Mouse (Mus musculus): Measurements from ENCODE around the gene Slc2a10.

Slc2a10 gene

DNA sequence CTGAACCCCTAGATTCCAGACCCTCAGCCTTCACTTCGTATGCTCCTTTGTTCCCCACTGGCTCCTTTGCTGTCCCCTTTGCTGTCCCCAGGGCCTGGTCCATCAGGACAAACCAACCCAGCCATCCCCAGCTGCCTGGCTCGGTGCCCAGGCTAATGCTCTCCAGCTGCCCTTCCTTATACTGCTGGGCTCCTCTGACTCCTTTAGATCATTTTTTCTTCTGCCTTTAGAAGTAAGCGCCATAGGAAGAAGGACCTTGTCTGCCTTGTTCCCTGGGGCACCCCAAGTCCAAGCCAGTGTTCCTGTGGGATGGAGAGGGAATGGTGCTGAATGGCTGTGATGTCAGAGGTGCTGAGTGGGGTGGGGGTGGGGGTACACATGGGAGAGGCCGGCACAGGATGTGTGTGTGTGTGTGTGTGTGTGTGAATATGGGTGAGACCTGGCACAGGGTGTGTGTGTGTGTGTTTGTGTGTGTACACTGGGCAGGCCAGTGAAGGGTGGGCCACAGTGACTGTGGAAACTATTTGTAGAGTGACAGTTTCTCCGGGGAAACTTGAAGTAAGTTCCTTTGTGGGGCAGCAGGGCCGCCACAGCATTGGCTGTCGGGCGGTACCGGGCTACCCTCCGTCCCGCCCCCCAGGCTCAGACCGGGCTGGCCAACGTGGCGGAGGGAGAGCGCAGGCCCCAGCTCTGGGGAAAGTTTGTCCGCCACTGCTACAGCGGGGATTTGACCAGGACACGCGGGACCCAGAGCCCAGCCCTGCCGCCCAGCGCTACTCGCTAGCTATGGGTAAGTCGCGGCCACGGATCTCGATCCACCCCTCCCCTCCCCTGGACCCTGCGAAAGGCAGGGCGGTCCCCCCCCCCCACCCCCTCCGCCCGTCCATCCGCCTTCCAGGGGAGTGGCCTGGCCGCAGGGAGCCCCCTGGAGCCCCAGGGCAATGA is at the start of gene Slc2a10:
Gene Slc2a10, plus strand, starts transcription at position 529 of the 945 bp plus-strand sequence.
- peak; percentile 77 for DNase-seq (ENCODE audit: low spot score)

DNA sequence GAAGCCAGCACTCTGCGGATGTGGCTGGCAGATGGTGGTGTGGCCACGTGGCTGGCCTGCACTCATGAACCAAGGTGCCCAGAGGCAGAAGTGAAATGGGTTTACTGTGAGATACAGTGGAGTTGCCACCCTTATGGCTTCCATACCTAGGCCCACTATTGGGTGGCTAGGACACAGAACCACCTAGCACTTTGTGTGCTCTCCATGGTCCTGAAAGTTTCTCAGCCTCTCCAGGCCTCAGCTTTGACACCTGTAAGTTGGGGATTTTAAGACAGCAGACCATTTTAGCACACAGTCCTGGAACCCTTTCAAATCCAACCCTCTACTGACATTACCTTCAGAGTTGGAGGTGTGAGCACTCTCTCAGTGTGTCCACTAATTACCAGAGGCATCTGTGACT is 46.9 kb upstream of the Slc2a10 start:
- DNase-seq (ENCODE audit: low spot score) = no peak

DNA sequence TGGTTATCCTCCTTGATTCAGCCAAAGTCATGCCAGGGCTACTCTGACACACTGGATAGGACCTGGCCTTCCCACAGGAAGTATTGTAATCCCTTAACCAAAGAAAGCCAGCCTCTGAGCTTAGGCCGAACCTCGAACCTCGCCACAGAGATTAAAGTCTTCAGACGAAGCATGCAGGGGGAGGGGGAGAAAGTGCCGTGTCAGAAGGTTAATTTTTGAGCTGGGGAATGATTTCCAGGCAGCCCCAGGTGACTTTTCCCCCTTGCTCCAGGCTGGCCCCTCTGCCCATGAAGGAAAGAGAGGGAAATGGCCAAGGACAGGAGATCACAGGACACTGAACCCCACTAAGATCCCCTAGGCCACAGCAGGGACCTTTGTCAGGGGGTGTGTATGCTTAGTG is 45.4 kb upstream of the Slc2a10 start:
- DNase-seq (ENCODE audit: low spot score) = no peak

DNA sequence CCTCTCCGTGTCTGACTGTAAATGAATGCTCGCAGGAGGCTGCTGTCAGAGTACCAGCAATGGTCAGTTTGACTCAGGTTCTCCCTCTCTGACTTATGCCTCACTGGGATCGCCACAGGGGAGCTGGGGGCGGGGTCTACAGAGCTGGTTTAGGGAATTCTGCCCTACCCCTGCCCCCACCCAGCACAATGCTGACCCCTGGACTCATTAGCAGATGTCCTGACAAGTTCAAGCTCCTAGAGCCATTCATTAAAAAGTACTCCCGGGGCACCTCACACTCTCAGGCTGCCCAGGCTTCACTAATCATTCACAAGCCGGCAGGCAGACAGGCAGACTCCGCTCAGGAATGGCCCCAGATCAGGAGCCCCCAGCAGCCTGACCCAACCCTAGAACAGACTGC is 43.9 kb upstream of the Slc2a10 start:
- DNase-seq (ENCODE audit: low spot score) = no peak

DNA sequence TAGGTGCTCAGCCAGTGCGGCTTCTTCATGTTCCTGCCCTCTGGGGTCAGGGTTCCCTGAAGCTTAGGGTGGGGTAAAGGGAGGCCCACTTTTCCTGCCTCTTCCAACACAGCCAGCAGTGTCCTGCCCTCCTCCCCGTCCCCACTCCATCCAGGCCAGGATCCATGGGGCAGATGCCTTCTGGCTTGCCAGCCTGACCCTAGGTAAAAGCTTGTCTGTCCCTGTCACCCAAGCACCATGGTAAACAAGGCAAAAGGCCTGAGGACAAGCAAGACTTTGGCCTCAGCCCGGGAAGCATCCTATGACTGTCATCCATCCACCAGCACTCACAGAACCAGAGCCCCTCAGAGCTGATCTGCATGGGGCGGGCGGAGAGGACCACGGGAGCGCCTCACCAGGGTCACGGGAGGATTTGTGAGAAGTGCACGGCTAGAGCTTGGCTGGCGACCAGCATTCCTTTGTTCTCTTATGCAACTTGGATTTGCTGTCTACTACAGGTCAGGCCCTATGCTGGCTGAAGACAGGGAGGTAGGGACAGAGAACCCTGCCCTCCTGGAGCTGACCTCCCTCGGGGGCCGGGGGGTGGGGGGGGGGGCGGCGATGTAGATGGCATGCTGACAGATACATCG is 35.6 kb upstream of the Slc2a10 start:
- peak; percentile 63 for DNase-seq (ENCODE audit: low spot score)

DNA sequence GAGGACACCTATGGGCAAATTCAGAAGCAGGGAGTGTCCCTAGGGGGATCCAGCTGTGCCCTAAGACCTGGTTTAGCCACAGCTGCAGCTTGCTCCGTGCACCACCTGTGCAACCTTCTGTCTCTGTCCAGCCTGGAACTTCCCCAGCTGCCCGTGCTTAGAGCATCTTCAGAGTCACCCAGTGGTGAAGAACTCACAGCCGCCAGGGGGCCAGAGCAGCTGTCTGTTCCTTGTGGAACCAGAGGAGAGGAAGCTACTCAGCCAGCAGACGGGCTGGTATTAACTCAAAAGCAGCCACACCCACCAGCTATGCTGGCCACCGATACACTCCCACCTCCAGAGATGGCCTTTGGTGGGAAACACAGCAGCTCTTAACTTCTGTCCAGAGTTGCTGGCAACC is 33.4 kb upstream of the Slc2a10 start:
- peak; percentile 58 for DNase-seq (ENCODE audit: low spot score)

DNA sequence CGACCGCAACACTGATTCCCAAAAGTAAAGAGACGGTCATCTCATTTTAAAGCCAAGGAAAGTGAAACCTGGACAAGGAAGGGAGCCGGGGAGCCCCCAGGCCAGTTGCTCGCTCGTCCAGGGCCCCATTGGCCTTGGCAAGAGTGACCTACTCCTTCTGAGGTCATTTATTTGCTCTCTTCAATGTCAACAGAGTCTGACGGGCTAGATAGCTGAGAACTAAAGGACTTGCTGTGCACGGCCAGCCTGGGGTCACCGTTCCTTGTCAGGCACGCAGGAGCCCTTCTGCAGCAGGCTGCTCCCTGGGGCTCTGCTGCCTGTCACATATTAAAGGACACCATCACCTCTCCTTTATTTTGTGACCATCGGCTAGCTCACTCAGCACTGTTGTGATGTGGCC is 31.6 kb upstream of the Slc2a10 start:
- no peak for DNase-seq (ENCODE audit: low spot score)

DNA sequence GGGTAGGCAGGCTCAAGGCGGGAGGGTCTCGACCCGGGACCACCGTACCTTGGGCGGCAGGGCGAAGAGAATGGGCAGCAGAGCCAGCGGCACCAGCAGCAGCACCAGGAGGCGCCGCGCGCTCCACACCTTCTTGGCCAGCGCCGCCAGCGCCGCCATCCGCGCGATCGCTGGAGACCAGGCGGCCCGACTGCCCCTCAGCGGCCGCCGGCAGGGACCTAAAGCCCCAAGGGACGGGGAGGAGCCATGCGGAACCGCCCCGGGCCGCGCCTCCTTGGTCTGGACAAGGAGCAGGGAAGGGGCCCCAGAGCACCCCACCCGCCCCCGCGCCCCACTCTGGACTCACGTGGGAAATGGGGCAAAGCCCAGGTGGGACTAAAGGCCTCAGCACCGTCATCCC is 30.6 kb upstream of the Slc2a10 start, which contains the start of gene Slc13a3:
Gene Slc13a3, minus strand, starts transcription at position 228 of the 400 bp plus-strand sequence.
- no peak for DNase-seq (ENCODE audit: low spot score)

DNA sequence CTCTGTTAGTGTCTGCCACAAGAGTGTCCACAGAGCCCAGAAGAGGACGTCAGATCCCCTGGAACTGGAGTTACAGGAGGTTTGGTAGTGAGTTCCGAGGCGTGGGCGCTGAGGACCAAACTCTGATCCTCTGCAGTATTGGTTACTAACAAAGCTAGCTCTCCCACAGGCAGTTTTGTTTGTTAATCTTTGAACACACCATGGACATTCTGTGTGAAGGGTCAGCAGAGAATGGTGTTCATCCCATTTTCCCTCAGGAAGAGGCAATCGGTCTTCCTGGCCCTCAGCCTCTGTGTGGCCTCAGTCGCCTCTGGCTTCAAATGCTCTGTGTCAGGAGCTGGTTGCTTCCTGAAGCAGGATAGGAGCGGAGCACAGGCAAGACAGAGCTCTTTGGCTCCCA is 28.2 kb upstream of the Slc2a10 start:
- DNase-seq (ENCODE audit: low spot score) = no peak

DNA sequence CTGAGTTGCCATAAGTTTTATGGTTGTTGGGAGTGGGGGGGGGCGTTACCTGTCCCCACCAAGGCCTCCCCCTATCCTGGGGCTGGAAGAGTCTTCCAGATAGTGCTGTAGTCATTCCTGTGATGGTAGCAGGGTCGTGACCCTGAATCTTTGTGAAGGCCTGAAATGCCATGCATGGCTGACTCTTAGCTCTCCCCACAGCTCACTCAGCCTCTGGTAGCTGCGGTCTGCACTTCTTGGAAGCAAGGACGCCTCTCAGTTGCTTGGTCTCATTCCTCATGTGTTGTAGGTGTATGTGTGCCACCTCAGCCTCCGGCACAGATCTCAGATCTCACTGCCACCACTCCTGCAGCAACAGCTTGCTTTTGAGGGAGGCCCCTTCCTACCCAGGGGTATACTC is 27.7 kb upstream of the Slc2a10 start:
- no peak for DNase-seq (ENCODE audit: low spot score)

DNA sequence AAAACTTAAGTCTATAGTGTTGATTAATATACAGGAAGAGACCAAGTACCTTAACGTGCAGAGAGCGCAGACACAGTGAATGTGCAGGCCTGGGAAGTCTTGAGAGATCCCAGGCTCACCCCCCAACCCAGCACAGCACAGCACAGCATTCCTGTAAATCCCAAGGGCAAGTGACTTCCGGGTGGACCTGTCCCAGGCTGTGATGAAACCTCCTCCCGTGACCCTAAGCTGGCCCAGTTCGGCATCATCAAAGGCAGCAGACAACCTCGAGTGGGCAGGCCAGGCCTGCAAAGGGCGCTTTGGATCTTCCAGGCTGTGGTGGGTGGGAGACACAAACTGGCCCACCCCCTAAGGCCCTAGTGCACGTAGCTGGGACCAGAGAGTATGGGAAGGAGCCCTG is 21.6 kb upstream of the Slc2a10 start:
- DNase-seq (ENCODE audit: low spot score) = no peak

DNA sequence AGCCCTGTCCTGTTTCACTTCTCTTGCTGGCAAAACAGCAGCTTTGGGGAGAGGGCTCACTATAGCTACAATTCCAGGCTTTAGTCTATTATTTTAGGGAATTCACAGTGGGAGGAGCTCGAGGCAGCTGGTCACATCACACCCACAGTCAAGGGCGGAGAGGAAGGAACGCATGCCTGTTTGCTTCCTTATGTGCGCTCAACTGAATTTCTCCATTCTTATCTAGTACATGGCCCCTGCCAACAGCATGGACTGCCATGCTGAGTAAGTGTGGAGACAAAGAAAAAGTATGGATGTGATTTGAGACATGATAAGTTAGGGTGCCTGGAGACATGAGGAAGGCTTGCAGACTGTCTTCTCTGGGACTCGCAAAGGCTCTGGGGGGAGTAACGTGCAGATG is 19.4 kb upstream of the Slc2a10 start:
- no peak for DNase-seq (ENCODE audit: low spot score)

DNA sequence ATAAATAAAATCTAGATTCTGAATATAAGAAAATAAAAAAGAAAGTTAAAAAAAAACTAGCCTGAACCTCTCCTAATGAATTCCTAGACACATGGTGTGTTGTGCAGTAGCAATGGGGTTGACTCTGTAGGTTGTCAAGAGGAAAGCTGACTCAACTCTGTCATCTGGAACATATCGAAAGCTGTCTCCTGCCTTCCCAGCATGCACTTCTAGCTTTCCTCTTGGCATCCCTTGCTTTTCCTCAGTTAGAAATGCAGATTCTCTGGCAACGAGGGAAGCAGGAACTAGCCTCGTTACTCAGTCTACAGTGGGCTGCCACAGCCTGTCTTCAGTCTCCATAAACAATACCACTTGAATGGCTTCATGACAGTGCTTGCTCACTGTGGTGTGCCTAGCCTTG is 17.8 kb upstream of the Slc2a10 start:
- no peak for DNase-seq (ENCODE audit: low spot score)

DNA sequence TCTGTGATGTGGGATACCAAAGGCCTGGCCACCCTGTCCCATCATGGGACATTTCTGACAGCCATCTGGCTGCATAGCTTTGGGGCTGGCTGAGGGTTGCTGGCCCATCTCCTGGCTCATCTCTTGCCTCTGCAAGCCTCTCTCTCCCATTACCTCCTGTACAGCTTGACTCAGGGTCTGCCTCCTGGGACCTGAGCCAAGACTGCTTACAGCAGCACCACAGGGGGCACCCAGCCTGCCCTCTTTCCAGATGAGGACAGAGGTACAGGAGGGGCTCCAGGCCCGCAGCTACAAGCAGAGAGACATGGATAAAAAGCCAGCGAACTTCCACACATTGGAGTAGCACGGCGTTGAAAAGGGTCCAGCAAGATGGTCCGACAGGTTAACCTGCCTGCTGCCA is 17.2 kb upstream of the Slc2a10 start:
- no peak for DNase-seq (ENCODE audit: low spot score)

DNA sequence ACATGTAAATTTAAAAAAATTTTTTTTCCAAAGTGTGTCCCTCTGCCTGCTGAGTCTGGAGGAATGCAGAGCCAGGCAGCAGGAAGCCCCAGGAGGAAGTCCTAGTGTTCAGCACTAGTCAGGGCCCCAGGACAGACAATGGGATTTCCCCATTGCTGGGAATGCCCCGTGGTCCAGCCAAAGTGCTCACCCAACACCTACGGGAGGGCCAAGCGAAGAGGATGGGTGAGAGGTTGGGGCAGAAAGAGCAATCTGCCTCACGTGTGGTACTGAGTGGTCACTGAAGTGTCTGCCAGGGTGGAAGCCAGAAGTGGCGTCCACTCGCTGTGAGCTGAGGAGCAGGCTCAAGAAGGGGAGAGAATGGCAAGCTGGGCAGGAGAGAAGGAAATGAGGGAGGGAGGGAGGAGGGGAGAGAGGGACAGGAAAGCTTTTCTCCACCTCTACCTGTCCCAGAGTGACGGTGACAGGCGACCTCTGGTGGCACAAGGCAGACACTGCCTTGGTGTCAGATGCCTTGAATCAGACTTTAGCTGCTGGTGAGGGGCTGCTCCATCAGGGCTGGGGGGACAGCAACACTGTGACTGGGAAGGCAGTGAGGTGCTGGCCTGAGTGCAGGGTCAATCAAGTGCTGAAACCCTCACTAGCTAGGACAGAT is 16.6 kb upstream of the Slc2a10 start:
- DNase-seq (ENCODE audit: low spot score) = peak; percentile 72

DNA sequence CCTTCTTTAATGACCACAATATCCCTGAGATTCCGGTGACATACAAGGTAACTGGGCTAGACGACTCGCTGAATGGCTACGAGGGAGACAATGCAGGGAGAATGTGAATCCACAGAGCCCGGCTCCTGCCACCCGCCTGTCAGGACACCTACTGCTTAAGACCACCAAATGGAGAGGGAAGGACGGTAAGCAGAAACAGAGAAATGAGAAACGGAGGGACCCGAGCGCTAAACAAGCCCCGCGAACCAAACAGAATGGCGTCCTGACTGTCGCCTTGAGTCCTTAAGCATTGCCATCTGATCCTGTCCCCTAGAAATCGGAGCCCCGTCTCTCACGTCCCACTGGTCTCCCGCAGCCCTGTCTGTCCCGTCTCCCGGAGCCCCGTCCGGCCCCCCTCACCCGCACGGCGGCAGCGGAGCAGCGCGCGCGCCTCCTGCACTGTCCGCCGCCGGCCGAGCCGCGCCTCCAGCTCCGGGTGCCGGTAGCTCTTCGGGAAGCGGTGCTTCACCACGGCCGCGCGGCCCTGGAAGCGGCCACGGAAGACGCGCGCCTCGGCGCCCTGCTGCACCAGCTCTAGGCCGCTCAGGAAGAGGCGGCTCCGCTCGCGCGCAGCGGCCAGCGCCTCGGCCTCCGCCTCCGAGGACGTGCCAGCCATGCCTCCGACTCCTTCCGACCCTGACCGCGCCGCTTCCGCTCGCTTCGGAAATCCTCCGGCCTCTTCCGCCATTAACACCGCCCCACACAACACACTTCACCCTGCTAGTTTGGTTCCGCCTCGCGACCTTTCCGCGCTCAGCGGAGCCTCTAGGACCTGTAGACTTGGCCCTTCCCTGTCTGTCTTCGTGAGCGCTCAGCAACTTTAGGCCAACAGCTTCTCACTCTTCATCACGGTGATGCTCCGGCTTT is 10.7 kb upstream of the Slc2a10 start, which contains the start of gene Trp53rka:
Gene Trp53rka, minus strand, starts transcription at position 677 of the 906 bp plus-strand sequence.
- DNase-seq (ENCODE audit: low spot score) = peak; percentile 82

DNA sequence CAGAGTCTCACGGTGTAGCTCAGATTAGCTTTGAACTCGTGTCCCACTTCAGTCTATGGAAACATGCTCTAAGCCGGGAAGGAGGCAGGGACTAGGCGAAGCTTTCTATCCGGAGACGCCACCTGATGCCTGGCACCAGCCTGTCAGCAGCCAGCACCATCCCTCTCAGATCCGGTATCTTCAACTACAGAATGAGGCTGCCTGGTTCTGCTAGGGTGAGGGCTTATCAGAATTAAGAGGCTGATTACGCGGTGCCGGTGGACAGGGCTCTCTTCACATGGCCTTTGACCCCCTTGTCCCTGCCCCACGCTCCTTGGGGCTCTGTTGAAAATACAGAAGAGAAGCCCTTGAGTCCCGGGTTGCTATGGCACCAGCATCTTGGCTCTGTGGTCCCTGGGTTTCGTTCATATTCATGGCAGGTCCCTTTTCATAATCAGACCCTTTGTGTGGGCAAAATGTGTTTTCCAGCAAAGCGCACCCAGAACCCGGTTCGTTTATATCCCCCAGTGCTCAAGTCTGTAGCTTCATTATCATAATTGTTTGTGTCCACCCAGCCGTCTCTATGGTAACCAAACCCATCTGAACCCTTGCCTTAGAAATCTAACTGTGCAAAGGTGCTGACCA is 9.9 kb upstream of the Slc2a10 start:
- no peak for DNase-seq (ENCODE audit: low spot score)

DNA sequence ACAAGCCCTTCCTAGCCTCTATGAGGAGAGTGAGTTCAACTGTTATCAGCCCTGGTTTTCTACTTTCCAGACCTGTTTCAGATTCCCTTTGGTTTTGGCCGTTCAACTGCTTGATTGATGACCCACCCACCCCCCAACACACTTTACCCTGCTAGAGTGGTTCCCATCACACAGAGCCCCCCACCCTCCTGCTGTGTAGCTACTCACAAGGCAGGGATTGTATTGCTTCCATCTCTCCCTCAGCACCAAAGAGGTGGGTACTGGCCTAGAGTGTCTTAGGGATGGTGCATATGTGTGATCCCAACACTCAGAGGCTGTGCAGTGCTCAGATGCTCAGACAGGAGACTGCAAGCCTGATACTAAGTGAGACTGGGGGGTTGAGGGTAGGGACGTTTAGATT is 9.1 kb upstream of the Slc2a10 start:
- DNase-seq (ENCODE audit: low spot score) = no peak

DNA sequence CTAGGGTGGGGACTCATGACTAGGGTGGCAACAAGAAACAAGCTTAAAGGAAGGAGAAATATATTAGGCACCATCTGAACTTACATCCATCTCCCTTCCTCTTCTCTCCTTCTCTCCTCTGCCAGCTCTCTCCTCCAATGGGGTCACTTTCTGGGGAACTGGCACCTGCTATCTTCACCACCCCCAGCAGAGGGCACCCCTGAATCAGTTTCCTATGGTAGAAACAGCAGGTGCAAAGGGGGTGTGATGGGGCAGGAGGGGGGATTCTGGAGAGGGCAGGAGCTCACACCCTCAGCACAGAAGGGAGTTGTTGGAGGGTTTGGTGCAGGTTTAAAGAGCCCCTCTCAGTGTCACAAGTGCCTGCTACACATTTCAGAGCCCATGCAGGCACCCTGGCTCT is 7.3 kb upstream of the Slc2a10 start:
- peak; percentile 71 for DNase-seq (ENCODE audit: low spot score)

DNA sequence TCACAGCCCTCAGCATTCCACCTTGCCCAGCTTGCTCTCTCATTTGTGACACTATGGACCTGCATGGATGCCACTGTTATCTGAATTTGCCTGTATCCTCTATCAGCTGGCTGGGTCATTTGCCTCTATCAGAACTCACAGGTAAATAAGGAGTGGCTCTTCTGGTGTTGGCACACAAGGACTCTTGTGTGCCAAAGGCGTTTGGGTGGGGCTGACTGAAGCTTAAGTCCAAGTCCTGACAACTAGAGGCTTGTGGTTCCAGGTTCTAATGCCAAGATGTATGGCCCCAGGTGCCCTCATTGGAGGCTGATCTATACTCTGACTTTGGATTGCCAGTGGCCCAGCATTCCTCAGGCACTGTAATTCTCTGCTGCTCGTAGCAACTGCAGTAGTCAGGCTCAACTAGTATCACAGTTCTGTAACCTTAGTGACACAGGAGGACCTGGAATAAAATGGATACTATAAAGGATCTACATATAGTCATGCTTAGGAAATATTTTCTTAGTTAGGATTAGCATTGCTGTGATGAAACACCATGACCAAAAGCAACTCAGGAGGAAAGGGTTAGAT is 5.8 kb upstream of the Slc2a10 start:
- no peak for DNase-seq (ENCODE audit: low spot score)

DNA sequence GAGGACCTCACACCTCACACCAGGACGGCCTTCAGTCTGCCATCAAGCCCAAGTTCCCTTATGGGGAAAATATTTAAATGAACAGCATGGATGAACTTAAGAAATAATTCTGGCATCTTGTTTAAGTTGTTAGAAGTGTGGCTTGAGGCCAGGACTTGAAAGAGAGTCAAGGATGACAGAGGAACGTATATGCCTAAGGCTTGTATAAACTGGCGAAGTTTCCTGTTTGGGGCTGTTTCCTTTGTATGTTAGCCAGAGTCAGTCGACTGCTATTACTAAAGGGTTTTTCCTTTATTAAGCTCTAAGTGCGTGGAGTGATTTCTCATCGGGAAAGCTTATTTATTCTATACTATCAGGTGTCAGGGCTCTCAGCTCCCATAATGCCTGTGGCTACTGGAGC is 4.8 kb upstream of the Slc2a10 start:
- no peak for DNase-seq (ENCODE audit: low spot score)

Data from testis, postnatal 10 days (tissue).